ENCODE assay signal across 18 mouse cellular contexts in genomic region chr6:85370041-85370440, GRCm38 (mm10). TPM values are rescaled to one million over a fixed set of nuclear protein-coding genes. Genes with fewer than 3 reads are reported as not detected.
A peak's percentile ranks its signal among the peaks of the same experiment; 100 is the strongest.
DNase-seq lines count a peak whose midpoint lies in the region; ATAC-seq and TF ChIP-seq lines count a peak whose summit lies in the region.
"Had no signal": no experiment of that assay in that cellular context is flagged by ENCODE, and none has a peak within 500 bp of the region (broad histone marks: within the 10 kb centered on the region; RNA-seq: fewer than 3 reads in every experiment).

No protein-coding gene starts in this region.

- peaks cover 83% of the 10 kb centered on the region for H3K4me1 ChIP-seq in heart, embryonic 13.5 days
- H3K4me1 ChIP-seq in kidney, embryonic 15.5 days, result peaks cover 68% of the 10 kb centered on the region
- peaks cover 29% of the 10 kb centered on the region for H3K4me1 ChIP-seq in kidney, embryonic 14.5 days (ENCODE audit: control insufficient read depth, insufficient read depth, low read length)
- H3K4me1 ChIP-seq in spleen, adult 2 months (ENCODE audit: control insufficient read depth, insufficient read depth, insufficient read length), result peaks cover 3% of the 10 kb centered on the region

- peak overlapping the region; percentile 75 for H3K4me2 ChIP-seq in heart, embryonic 13.5 days
- no peak overlapping the region for H3K4me2 ChIP-seq in kidney, embryonic 15.5 days
- no peak overlapping the region for H3K4me2 ChIP-seq in kidney, embryonic 14.5 days (replicated peaks; ENCODE audit: low read depth, low read length)
- H3K4me2 ChIP-seq: forebrain, embryonic 15.5 days; midbrain, embryonic 15.5 days; neural tube, embryonic 12.5 days had no signal

- H3K9ac ChIP-seq in heart, embryonic 13.5 days, result peak overlapping the region; percentile 98; the same call in 1 of the 2 replicates
- H3K9ac ChIP-seq in kidney, embryonic 15.5 days, result no peak overlapping the region
- H3K9ac ChIP-seq in kidney, embryonic 14.5 days (ENCODE audit: low read depth, low read length), result no peak overlapping the region
- H3K9ac ChIP-seq: forebrain, embryonic 15.5 days; midbrain, embryonic 15.5 days; neural tube, embryonic 12.5 days had no signal

- no peaks in the 10 kb centered on the region for H3K9me3 ChIP-seq in heart, embryonic 13.5 days
- H3K9me3 ChIP-seq in kidney, embryonic 15.5 days (replicated peaks), result no peaks in the 10 kb centered on the region
- H3K9me3 ChIP-seq in kidney, embryonic 14.5 days (ENCODE audit: control insufficient read depth, low read length), result no peaks in the 10 kb centered on the region
- H3K9me3 ChIP-seq: forebrain, embryonic 15.5 days; G1E; midbrain, embryonic 15.5 days; neural tube, embryonic 12.5 days had no signal

- DNase-seq in heart, adult 9 months (ENCODE audit: low spot score in 2 of 2), result no peak
- DNase-seq in spleen, adult 2 months (ENCODE audit: low read depth in 1 of 2, low spot score in 2 of 2), result no peak
- DNase-seq in spleen, adult 12 weeks (ENCODE audit: low spot score), result no peak
- DNase-seq in layer of hippocampus, postnatal 10 days (ENCODE audit: low spot score in 2 of 2), result no peak
- DNase-seq: thymus, adult 2 months had no signal

- H3K36me3 ChIP-seq in heart, embryonic 13.5 days, result peaks cover 19% of the 10 kb centered on the region; the same call in 1 of the 2 replicates
- no peaks in the 10 kb centered on the region for H3K36me3 ChIP-seq in kidney, embryonic 15.5 days
- no peaks in the 10 kb centered on the region for H3K36me3 ChIP-seq in kidney, embryonic 14.5 days (ENCODE audit: control insufficient read depth, insufficient read depth, low read length)
- H3K36me3 ChIP-seq in spleen, adult 2 months (ENCODE audit: control insufficient read depth, insufficient read depth, low read length), result no peaks in the 10 kb centered on the region
- H3K36me3 ChIP-seq: forebrain, embryonic 15.5 days; G1E; midbrain, embryonic 15.5 days; neural tube, embryonic 12.5 days had no signal

- no peak for TF ChIP-seq POLR2A in spleen, adult 2 months (IDR thresholded peaks at IDR 0.05; ENCODE audit: low read depth, low read length)

- peak overlapping the region; percentile 96 for H3K27ac ChIP-seq in heart, embryonic 13.5 days (replicated peaks)
- peak overlapping the region; percentile 73; the same call in 1 of the 2 replicates for H3K27ac ChIP-seq in kidney, embryonic 15.5 days
- H3K27ac ChIP-seq in kidney, embryonic 14.5 days (ENCODE audit: low read depth, low read length), result no peak overlapping the region
- 0 out of 2 replicates have a peak overlapping the region, but pooled peaks have one; percentile 16 for H3K27ac ChIP-seq in spleen, adult 2 months (ENCODE audit: insufficient read depth, low read length)
- H3K27ac ChIP-seq: forebrain, embryonic 15.5 days; midbrain, embryonic 15.5 days; neural tube, embryonic 12.5 days had no signal

- H3K27me3 ChIP-seq in heart, embryonic 13.5 days (replicated peaks), result no peaks in the 10 kb centered on the region
- H3K27me3 ChIP-seq in kidney, embryonic 15.5 days, result no peaks in the 10 kb centered on the region
- H3K27me3 ChIP-seq in kidney, embryonic 14.5 days (ENCODE audit: control insufficient read depth, insufficient read depth, low read length), result no peaks in the 10 kb centered on the region; the same call in 1 of the 2 replicates
- H3K27me3 ChIP-seq in spleen, adult 2 months (ENCODE audit: control insufficient read depth, insufficient read depth, low read length), result no peaks in the 10 kb centered on the region; the same call in 1 of the 2 replicates
- H3K27me3 ChIP-seq: forebrain, embryonic 15.5 days; midbrain, embryonic 15.5 days; neural tube, embryonic 12.5 days had no signal

- H3K4me3 ChIP-seq in heart, embryonic 13.5 days, result peak overlapping the region; percentile 19; the same call in 1 of the 2 replicates
- H3K4me3 ChIP-seq in kidney, embryonic 15.5 days (replicated peaks), result no peak overlapping the region
- no peak overlapping the region for H3K4me3 ChIP-seq in kidney, embryonic 14.5 days (ENCODE audit: low read length)
- no peak overlapping the region for H3K4me3 ChIP-seq in spleen, adult 2 months (ENCODE audit: extremely low read depth, insufficient read depth, insufficient read length)
- H3K4me3 ChIP-seq: erythroblast, embryonic 14.5 days; forebrain, embryonic 15.5 days; midbrain, embryonic 15.5 days; neural tube, embryonic 12.5 days had no signal

- WGBS in heart, embryonic 13.5 days, result 74% methylated on average over 5 of the region's 5 CpGs
- 86% methylated on average over 5 of the region's 5 CpGs for WGBS in kidney, embryonic 15.5 days
- 86% methylated on average over 5 of the region's 5 CpGs for WGBS in kidney, embryonic 14.5 days
- 78% methylated on average over 5 of the region's 5 CpGs for WGBS in spleen, adult 2 months

- TF ChIP-seq CTCF in spleen, adult 2 months (IDR thresholded peaks at IDR 0.05; ENCODE audit: extremely low read depth, insufficient read depth, insufficient read length, insufficient replicate concordance), result no peak

- ATAC-seq in heart, embryonic 13.5 days (ENCODE audit: extremely low read depth, insufficient number of reproducible peaks, low FRiP score, low TSS enrichment), result no peak
- ATAC-seq in kidney, embryonic 15.5 days (replicated peaks; ENCODE audit: low FRiP score), result no peak
- ATAC-seq in kidney, embryonic 14.5 days (ENCODE audit: low FRiP score, low TSS enrichment), result no peak
- ATAC-seq: forebrain, embryonic 15.5 days; midbrain, embryonic 15.5 days had no signal

RNA-seq across cellular contexts. Expression of gene Rab11fip5, which starts 4.4 kb away (rescaled TPM):
- 38.7 and 45.2 TPM in 2 replicates for polyA plus RNA-seq in heart, embryonic 13.5 days (2015; fragmentation: Nextera tagmentation; extraction: Ambion mirVana)
- 12.1 and 13.8 TPM in 2 replicates for polyA plus RNA-seq in kidney, embryonic 15.5 days (2015; fragmentation: Nextera tagmentation; extraction: Ambion mirVana)
- 7.7 and 9.0 TPM in 2 replicates for polyA plus RNA-seq in kidney, embryonic 14.5 days (2014; fragmentation: Nextera tagmentation; extraction: Ambion mirVana)
- polyA plus RNA-seq in spleen, adult 2 months (2012; rRNA removed), result 8.0 and 10.1 TPM in 2 replicates
- total RNA-seq in layer of hippocampus, postnatal 10 days (2021), result 10 to 100 TPM; 50.3 to 52.9 TPM
- polyA plus RNA-seq: G1E had no signal

RNA-seq across cellular contexts. Expression of gene Sfxn5, which starts 36.8 kb away (rescaled TPM):
- polyA plus RNA-seq in heart, embryonic 13.5 days (2015; fragmentation: Nextera tagmentation; extraction: Ambion mirVana), result 3.3 and 4.6 TPM in 2 replicates
- polyA plus RNA-seq in kidney, embryonic 15.5 days (2015; fragmentation: Nextera tagmentation; extraction: Ambion mirVana), result 12.4 and 12.9 TPM in 2 replicates
- polyA plus RNA-seq in kidney, embryonic 14.5 days (2014; fragmentation: Nextera tagmentation; extraction: Ambion mirVana), result 9.3 and 11.9 TPM in 2 replicates
- 3.5 and 6.2 TPM in 2 replicates for polyA plus RNA-seq in spleen, adult 2 months (2012; rRNA removed)
- 100 to 1,000 TPM; 141 to 142 TPM for total RNA-seq in layer of hippocampus, postnatal 10 days (2021)

RNA-seq across cellular contexts. Expression of gene Noto, which starts 53.6 kb away (rescaled TPM):
- polyA plus RNA-seq in heart, embryonic 13.5 days (2015; fragmentation: Nextera tagmentation; extraction: Ambion mirVana), result not detected in 2 replicates
- not detected in 2 replicates for polyA plus RNA-seq in kidney, embryonic 15.5 days (2015; fragmentation: Nextera tagmentation; extraction: Ambion mirVana)
- not detected in 2 replicates for polyA plus RNA-seq in kidney, embryonic 14.5 days (2014; fragmentation: Nextera tagmentation; extraction: Ambion mirVana)
- polyA plus RNA-seq in spleen, adult 2 months (2012; rRNA removed), result not detected in 2 replicates
- not detected for total RNA-seq in layer of hippocampus, postnatal 10 days (2021)
- total RNA-seq: adrenal gland, postnatal 10 days; heart, adult 8-10 months; left cerebral cortex, postnatal 10 days; liver, adult 2 months had no signal
- polyA plus RNA-seq: erythroblast, embryonic 14.5 days; forebrain, embryonic 15.5 days; G1E; kidney, postnatal 0 days; liver, adult 2 months; midbrain, embryonic 15.5 days; neural tube, embryonic 12.5 days had no signal
